Mouse (Mus musculus): Measurements from ENCODE around the gene Dusp16. TPM values are rescaled to one million over a fixed set of nuclear protein-coding genes. Genes with fewer than 3 reads are reported as not detected.

Dusp16 gene
- polyA plus RNA-seq, 1 experiment from 2014 or later: 10.9 TPM

- no peaks in the 10 kb centered on the region for H3K36me3 ChIP-seq (ENCODE audit: control insufficient read depth, insufficient read depth, low read length)
- 18% methylated on average over 5 of the region's 5 CpGs for WGBS
- no peak overlapping the region for H3K27ac ChIP-seq (ENCODE audit: low read length)
- H3K27me3 ChIP-seq (ENCODE audit: control insufficient read depth, insufficient read depth, low read depth, low read length): no peaks in the 10 kb centered on the region
- no peaks in the 10 kb centered on the region for H3K9me3 ChIP-seq (ENCODE audit: control insufficient read depth, low read length)
- ATAC-seq (ENCODE audit: low read depth): no peak
- no peak overlapping the region for H3K4me3 ChIP-seq (ENCODE audit: low read length)
- no peak overlapping the region for H3K9ac ChIP-seq (ENCODE audit: low read length)
- H3K4me1 ChIP-seq (replicated peaks; ENCODE audit: control insufficient read depth, insufficient read depth, low read length): no peaks in the 10 kb centered on the region
- H3K4me2 ChIP-seq (ENCODE audit: low read depth, low read length): no peak overlapping the region
Measured at GRCm38 (mm10) chr6:134819741-134820140, 27.3 kb upstream of the Dusp16 start.

GRCm38 (mm10) chr6:134817051-134817928 is 24.9 kb upstream of the Dusp16 start:
- H3K9me3 ChIP-seq (ENCODE audit: control insufficient read depth, low read length): no peaks in the 10 kb centered on the region
- no peaks in the 10 kb centered on the region for H3K36me3 ChIP-seq (ENCODE audit: control insufficient read depth, insufficient read depth, low read length)
- no peak overlapping the region for H3K4me3 ChIP-seq (ENCODE audit: low read length)
- 36% methylated on average over 12 of the region's 12 CpGs for WGBS
- H3K27ac ChIP-seq (ENCODE audit: low read length): no peak overlapping the region
- no peak overlapping the region for H3K9ac ChIP-seq (ENCODE audit: low read length)
- no peak overlapping the region for H3K4me2 ChIP-seq (ENCODE audit: low read depth, low read length)
- H3K27me3 ChIP-seq (ENCODE audit: control insufficient read depth, insufficient read depth, low read depth, low read length): no peaks in the 10 kb centered on the region
- no peaks in the 10 kb centered on the region for H3K4me1 ChIP-seq (replicated peaks; ENCODE audit: control insufficient read depth, insufficient read depth, low read length)
- ATAC-seq (ENCODE audit: low read depth): no peak

GRCm38 (mm10) chr6:134813066-134813465 is 20.6 kb upstream of the Dusp16 start:
- Histone ChIP-seq H3K4me1 (replicated peaks; ENCODE audit: control insufficient read depth, insufficient read depth, low read length) (no peaks in the 10 kb centered on the region), H3K9me3 (ENCODE audit: control insufficient read depth, low read length) (no peaks in the 10 kb centered on the region), H3K4me3 (ENCODE audit: low read length) (no peak overlapping the region), H3K4me2 (ENCODE audit: low read depth, low read length) (no peak overlapping the region), H3K27ac (ENCODE audit: low read length) (no peak overlapping the region), H3K9ac (ENCODE audit: low read length) (no peak overlapping the region), H3K27me3 (ENCODE audit: control insufficient read depth, insufficient read depth, low read depth, low read length) (no peaks in the 10 kb centered on the region), H3K36me3 (ENCODE audit: control insufficient read depth, insufficient read depth, low read length) (no peaks in the 10 kb centered on the region)
- 72% methylated on average over 1 of the region's 1 CpGs for WGBS
- ATAC-seq (ENCODE audit: low read depth): no peak

GRCm38 (mm10) chr6:134807794-134808193 is 15.4 kb upstream of the Dusp16 start:
- H3K27me3 ChIP-seq (ENCODE audit: control insufficient read depth, insufficient read depth, low read depth, low read length): no peaks in the 10 kb centered on the region
- H3K9ac ChIP-seq (ENCODE audit: low read length): no peak overlapping the region
- ATAC-seq (ENCODE audit: low read depth): no peak
- H3K36me3 ChIP-seq (ENCODE audit: control insufficient read depth, insufficient read depth, low read length): no peaks in the 10 kb centered on the region
- no peaks in the 10 kb centered on the region for H3K9me3 ChIP-seq (ENCODE audit: control insufficient read depth, low read length)
- 83% methylated on average over 11 of the region's 11 CpGs for WGBS
- H3K4me2 ChIP-seq (ENCODE audit: low read depth, low read length): no peak overlapping the region
- H3K27ac ChIP-seq (ENCODE audit: low read length): no peak overlapping the region
- no peak overlapping the region for H3K4me3 ChIP-seq (ENCODE audit: low read length)
- peaks cover 3% of the 10 kb centered on the region; the same call in 1 of the 2 replicates for H3K4me1 ChIP-seq (replicated peaks; ENCODE audit: control insufficient read depth, insufficient read depth, low read length)

- Histone ChIP-seq H3K36me3 (ENCODE audit: control insufficient read depth, insufficient read depth, low read length) (no peaks in the 10 kb centered on the region), H3K27me3 (ENCODE audit: control insufficient read depth, insufficient read depth, low read depth, low read length) (no peaks in the 10 kb centered on the region), H3K9me3 (ENCODE audit: control insufficient read depth, low read length) (no peaks in the 10 kb centered on the region), H3K4me1 (replicated peaks; ENCODE audit: control insufficient read depth, insufficient read depth, low read length) (peaks cover 3% of the 10 kb centered on the region; the same call in 1 of the 2 replicates), H3K4me2 (ENCODE audit: low read depth, low read length) (no peak overlapping the region), H3K9ac (ENCODE audit: low read length) (no peak overlapping the region), H3K4me3 (ENCODE audit: low read length) (no peak overlapping the region), H3K27ac (ENCODE audit: low read length) (no peak overlapping the region)
- ATAC-seq (ENCODE audit: low read depth): no peak
- WGBS: 50% methylated on average over 2 of the region's 2 CpGs
Measured at GRCm38 (mm10) chr6:134807091-134807490, 14.7 kb upstream of the Dusp16 start.

- no peak overlapping the region for H3K9ac ChIP-seq (ENCODE audit: low read length)
- peaks cover 3% of the 10 kb centered on the region; the same call in 1 of the 2 replicates for H3K4me1 ChIP-seq (replicated peaks; ENCODE audit: control insufficient read depth, insufficient read depth, low read length)
- no peaks in the 10 kb centered on the region for H3K27me3 ChIP-seq (ENCODE audit: control insufficient read depth, insufficient read depth, low read depth, low read length)
- no peak for ATAC-seq (ENCODE audit: low read depth)
- no peak overlapping the region for H3K4me3 ChIP-seq (ENCODE audit: low read length)
- WGBS: 83% methylated on average over 6 of the region's 6 CpGs
- no peak overlapping the region for H3K4me2 ChIP-seq (ENCODE audit: low read depth, low read length)
- H3K27ac ChIP-seq (ENCODE audit: low read length): no peak overlapping the region
- H3K9me3 ChIP-seq (ENCODE audit: control insufficient read depth, low read length): no peaks in the 10 kb centered on the region
- no peaks in the 10 kb centered on the region for H3K36me3 ChIP-seq (ENCODE audit: control insufficient read depth, insufficient read depth, low read length)
Measured at GRCm38 (mm10) chr6:134806130-134806529, 13.7 kb upstream of the Dusp16 start.

GRCm38 (mm10) chr6:134804736-134805277 is 12.4 kb upstream of the Dusp16 start:
- no peaks in the 10 kb centered on the region for H3K9me3 ChIP-seq (ENCODE audit: control insufficient read depth, low read length)
- H3K4me2 ChIP-seq (ENCODE audit: low read depth, low read length): no peak overlapping the region
- no peaks in the 10 kb centered on the region for H3K27me3 ChIP-seq (ENCODE audit: control insufficient read depth, insufficient read depth, low read depth, low read length)
- 76% methylated on average over 5 of the region's 5 CpGs for WGBS
- H3K27ac ChIP-seq (ENCODE audit: low read length): no peak overlapping the region
- ATAC-seq (ENCODE audit: low read depth): no peak
- H3K9ac ChIP-seq (ENCODE audit: low read length): no peak overlapping the region
- no peaks in the 10 kb centered on the region for H3K36me3 ChIP-seq (ENCODE audit: control insufficient read depth, insufficient read depth, low read length)
- H3K4me1 ChIP-seq (replicated peaks; ENCODE audit: control insufficient read depth, insufficient read depth, low read length): peaks cover 5% of the 10 kb centered on the region; the same call in 1 of the 2 replicates
- H3K4me3 ChIP-seq (ENCODE audit: low read length): no peak overlapping the region

GRCm38 (mm10) chr6:134802641-134803043 is 10.2 kb upstream of the Dusp16 start:
- Histone ChIP-seq H3K36me3 (ENCODE audit: control insufficient read depth, insufficient read depth, low read length) (no peaks in the 10 kb centered on the region), H3K27me3 (ENCODE audit: control insufficient read depth, insufficient read depth, low read depth, low read length) (no peaks in the 10 kb centered on the region), H3K4me2 (ENCODE audit: low read depth, low read length) (no peak overlapping the region), H3K27ac (ENCODE audit: low read length) (peak overlapping the region; percentile 89), H3K4me1 (replicated peaks; ENCODE audit: control insufficient read depth, insufficient read depth, low read length) (peaks cover 5% of the 10 kb centered on the region; the same call in 1 of the 2 replicates), H3K9ac (ENCODE audit: low read length) (no peak overlapping the region), H3K9me3 (ENCODE audit: control insufficient read depth, low read length) (no peaks in the 10 kb centered on the region), H3K4me3 (ENCODE audit: low read length) (no peak overlapping the region)
- peak; percentile 95 for ATAC-seq (ENCODE audit: low read depth)
- 46% methylated on average over 9 of the region's 9 CpGs for WGBS

- 51% methylated on average over 1 of the region's 1 CpGs for WGBS
- Histone ChIP-seq H3K9me3 (ENCODE audit: control insufficient read depth, low read length) (no peaks in the 10 kb centered on the region), H3K27ac (ENCODE audit: low read length) (peak overlapping the region; percentile 73; the same call in 1 of the 2 replicates), H3K4me2 (ENCODE audit: low read depth, low read length) (no peak overlapping the region), H3K27me3 (ENCODE audit: control insufficient read depth, insufficient read depth, low read depth, low read length) (no peaks in the 10 kb centered on the region), H3K9ac (ENCODE audit: low read length) (no peak overlapping the region), H3K36me3 (ENCODE audit: control insufficient read depth, insufficient read depth, low read length) (no peaks in the 10 kb centered on the region), H3K4me3 (ENCODE audit: low read length) (no peak overlapping the region), H3K4me1 (replicated peaks; ENCODE audit: control insufficient read depth, insufficient read depth, low read length) (peaks cover 5% of the 10 kb centered on the region; the same call in 1 of the 2 replicates)
- no peak for ATAC-seq (ENCODE audit: low read depth)
Measured at GRCm38 (mm10) chr6:134801483-134801882, 9.1 kb upstream of the Dusp16 start.
